Mouse (Mus musculus) embryonic fibroblast, embryonic 13.5 days (primary cell): Measurements from ENCODE around the gene Aida. TPM values are rescaled to one million over a fixed set of nuclear protein-coding genes. Genes with fewer than 3 reads are reported as not detected.

Experiments
- H3K27ac ChIP-seq: 2 replicates; pipeline ENCODE4 v1.5.1; 2012; ENCODE audit warnings: low read length, control low read depth, inconsistent platforms; ENCODE audit not compliant: insufficient read depth
- H3K4me1 ChIP-seq: 2 replicates; pipeline ENCODE4 v1.6.1; 2011; ENCODE audit warnings: low read length; ENCODE audit not compliant: control insufficient read depth, insufficient read depth
- H3K4me3 ChIP-seq: 2 replicates; pipeline ENCODE4 v1.5.1; 2011; ENCODE audit warnings: mild to moderate bottlenecking, control low read depth, low read length; ENCODE audit not compliant: insufficient read depth
- CTCF ChIP-seq: IDR thresholded peaks from 2 replicates; pipeline ENCODE4 v1.5.1; 2011; ENCODE audit warnings: mild to moderate bottlenecking, control low read depth, low read length, moderate library complexity, borderline replicate concordance; ENCODE audit not compliant: insufficient read depth
- POLR2A ChIP-seq: IDR thresholded peaks from 2 replicates; pipeline ENCODE4 v1.6.1; 2011; ENCODE audit warnings: low read depth, mild to moderate bottlenecking, control low read depth, low read length, moderate library complexity
- polyA plus RNA-seq: library from polyadenylated mRNA; stranded (reverse); fragments of >200 nt; gene quantifications from 2 replicates; pipeline ENCODE4 v1.2.4, GENCODE M21; 2011; ENCODE audit warnings: low read depth; ENCODE audit not compliant: missing spikeins, insufficient read length

Aida gene
- polyA plus RNA-seq, 1 experiment = 159 TPM

DNA sequence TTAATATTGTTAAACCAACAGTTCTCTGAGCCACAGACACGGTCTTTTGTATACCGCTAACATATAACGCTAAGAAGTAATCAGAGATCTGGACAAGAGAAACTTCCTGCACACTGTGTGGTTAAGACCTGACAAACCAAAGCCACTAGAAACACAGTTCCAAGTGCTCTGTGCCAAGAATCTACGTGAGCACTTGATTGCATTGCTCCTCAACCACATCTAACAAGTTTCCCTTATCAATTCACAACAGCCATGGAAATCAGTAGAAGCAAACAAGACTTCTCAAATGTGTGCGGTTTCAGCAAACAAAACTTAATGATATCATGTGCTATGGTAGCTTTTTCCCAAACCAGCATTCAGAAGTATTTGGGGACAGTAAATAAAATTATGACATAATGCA, 65.9 kb downstream of the Aida start:
- Histone ChIP-seq H3K4me3 (no peak overlapping the region), H3K27ac (no peak overlapping the region), H3K4me1 (no peaks in the 10 kb centered on the region)
- TF ChIP-seq POLR2A (no peak), CTCF (no peak)

- TF ChIP-seq POLR2A (no peak), CTCF (no peak)
- Histone ChIP-seq H3K4me1 (peaks cover 4% of the 10 kb centered on the region), H3K27ac (no peak overlapping the region), H3K4me3 (no peak overlapping the region)
These were observed 66.6 kb downstream of the Aida start for GRCm38 (mm10) chr1:183362729-183363576.

DNA sequence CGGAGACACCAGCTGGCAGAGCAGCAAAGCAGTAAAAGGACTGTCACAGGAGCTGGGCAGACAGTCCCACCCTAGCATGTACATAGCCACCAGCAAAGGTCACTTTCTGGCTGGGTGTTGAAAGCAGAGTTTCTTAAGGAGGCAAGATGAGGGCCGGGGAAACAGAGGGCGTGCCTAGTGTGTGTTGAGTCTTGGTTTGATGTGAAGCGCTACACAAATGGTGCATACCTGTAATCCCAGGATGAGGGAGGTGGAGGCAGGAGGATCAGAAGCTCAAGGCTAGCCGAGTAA, 67.1 kb downstream of the Aida start:
- Histone ChIP-seq H3K4me3 (no peak overlapping the region), H3K27ac (no peak overlapping the region), H3K4me1 (peaks cover 4% of the 10 kb centered on the region)
- TF ChIP-seq POLR2A = no peak
- no peak for TF ChIP-seq CTCF

- no peak overlapping the region for H3K4me3 ChIP-seq
- no peak overlapping the region for H3K27ac ChIP-seq
- TF ChIP-seq POLR2A = no peak
- no peak for TF ChIP-seq CTCF
- peaks cover 4% of the 10 kb centered on the region for H3K4me1 ChIP-seq
These were observed 70.0 kb downstream of the Aida start for GRCm38 (mm10) chr1:183366361-183366760.

DNA sequence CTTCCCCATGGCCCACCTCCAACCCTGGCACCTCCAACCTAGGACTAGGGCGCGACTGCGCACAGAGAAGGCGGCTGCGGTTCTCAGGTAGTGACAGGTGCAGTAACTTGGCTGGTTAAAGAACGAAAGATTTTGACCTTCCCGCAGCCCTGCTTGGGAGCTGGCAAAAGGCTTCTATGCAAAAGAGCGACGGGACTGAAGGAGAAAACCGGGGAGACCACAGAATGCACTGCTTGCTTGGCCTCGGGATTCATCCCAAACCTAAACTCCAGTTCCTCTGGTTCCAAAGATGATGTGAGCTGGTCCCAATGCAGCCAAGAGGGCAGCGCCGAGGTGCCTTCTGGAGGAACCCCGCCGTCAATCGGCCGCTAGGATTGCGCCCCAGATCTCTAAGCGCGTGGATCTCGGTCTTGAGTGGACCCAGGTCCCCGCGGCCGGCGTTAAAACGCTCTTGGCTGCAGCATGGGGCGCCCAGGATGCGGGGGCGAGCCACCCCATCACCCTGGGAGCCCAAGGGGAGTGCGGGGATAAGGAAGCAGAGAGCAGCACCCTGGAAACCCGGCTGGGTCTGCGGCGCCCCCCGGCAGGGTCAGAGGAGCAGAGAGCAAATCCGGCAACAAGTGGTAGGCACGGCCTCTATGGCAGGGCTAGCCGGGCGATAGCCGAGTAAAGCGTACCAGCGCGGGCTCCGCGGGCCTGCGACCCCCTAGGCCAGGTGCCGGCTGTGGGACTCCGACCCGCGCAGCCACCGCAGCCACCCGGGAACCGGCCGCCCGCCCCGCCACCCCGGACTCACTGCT, 72.4 kb downstream of the Aida start:
- peaks cover 4% of the 10 kb centered on the region for H3K4me1 ChIP-seq
- TF ChIP-seq CTCF (no peak), POLR2A (no peak)
- peak overlapping the region; percentile 85 for H3K4me3 ChIP-seq

GRCm38 (mm10) chr1:183369427-183370014, 73.1 kb downstream of the Aida start, which contains the start of gene Mia3:
Gene Mia3 (minus strand): TSS chr1:183369553.
- peak within 1 kb of the TSS; percentile 85 for H3K4me3 ChIP-seq
- TF ChIP-seq CTCF = no peak
- TF ChIP-seq POLR2A = peak; percentile 83
- peaks cover 4% of the 10 kb centered on the region for H3K4me1 ChIP-seq
- no peak within 1 kb of the TSS for H3K27ac ChIP-seq

More for the DNA sequence above, 72.4 kb downstream of the Aida start:
- no peak overlapping the region for H3K27ac ChIP-seq

DNA sequence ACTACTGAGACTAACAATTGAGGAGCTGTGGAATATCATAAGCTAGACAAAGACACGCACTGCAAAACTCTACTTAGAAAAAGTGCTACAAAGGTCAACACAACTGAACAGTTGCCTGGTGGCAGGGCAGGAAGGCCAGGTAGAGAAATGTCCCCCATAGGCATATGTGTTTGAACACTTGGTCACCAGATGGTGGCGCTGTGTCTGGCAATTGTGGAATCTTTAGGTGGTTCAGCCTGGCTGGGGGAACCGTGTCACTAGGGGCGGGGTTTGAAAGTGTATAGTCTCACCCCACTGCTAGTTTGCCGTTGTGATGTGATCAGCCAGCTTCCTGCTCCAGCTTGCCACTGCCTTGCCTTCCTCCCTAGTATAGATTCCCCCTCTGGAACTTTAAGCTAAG, 78.3 kb downstream of the Aida start:
- Histone ChIP-seq H3K4me3 (no peak overlapping the region), H3K4me1 (no peaks in the 10 kb centered on the region), H3K27ac (no peak overlapping the region)
- TF ChIP-seq CTCF = no peak
- TF ChIP-seq POLR2A = no peak

Other genes with a start within 250 kb of the Aida start
- 25.3 and 26.5 TPM in 2 replicates for gene Disp1, start 75.1 kb upstream of the Aida start, polyA plus RNA-seq
- 63.2 and 63.5 TPM in 2 replicates for gene Brox, start 679 bp downstream of the Aida start, polyA plus RNA-seq
- 314 and 343 TPM in 2 replicates for gene Mia3, start 73.0 kb downstream of the Aida start, polyA plus RNA-seq
- 11.3 and 19.6 TPM in 2 replicates for gene Taf1a, start 92.4 kb downstream of the Aida start, polyA plus RNA-seq
- gene Hhipl2, start 121.6 kb downstream of the Aida start, polyA plus RNA-seq = 0.40 TPM in 1 of 2 replicates, not detected in the other